Mouse (Mus musculus): ENCODE results near the gene Ntrk2.

- no peak for TF ChIP-seq CTCF (IDR thresholded peaks at IDR 0.05 in 2 of 3, conservative IDR thresholded peaks at IDR 0.05 in 1 of 3; ENCODE audit: control insufficient read depth in 1 of 3, insufficient read depth in 1 of 3, low read depth in 2 of 3, low read length in 3 of 3, poor library complexity in 1 of 3, severe bottlenecking in 1 of 3)
- TF ChIP-seq POLR2AphosphoS2 (IDR thresholded peaks at IDR 0.05; ENCODE audit: low read length), result no peak
- TF ChIP-seq JUND (IDR thresholded peaks at IDR 0.05; ENCODE audit: low read depth, low read length), result no peak
- TF ChIP-seq EP300 (IDR thresholded peaks at IDR 0.05; ENCODE audit: low read depth in 1 of 2, low read length in 2 of 2), result no peak
- TF ChIP-seq RCOR1 (IDR thresholded peaks at IDR 0.05; ENCODE audit: low read depth, low read length), result no peak
- no peak for TF ChIP-seq GATA1 (IDR thresholded peaks at IDR 0.05; ENCODE audit: low read depth, low read length)
- TF ChIP-seq MXI1 (IDR thresholded peaks at IDR 0.05; ENCODE audit: low read depth, low read length), result no peak
- TF ChIP-seq RAD21 (IDR thresholded peaks at IDR 0.05; ENCODE audit: low read depth, low read length), result no peak
- no peak for TF ChIP-seq POLR2A (IDR thresholded peaks at IDR 0.05; ENCODE audit: control insufficient read depth in 1 of 2, insufficient read depth in 1 of 2, low read depth in 1 of 2, low read length in 2 of 2, poor library complexity in 1 of 2)
Measured at GRCm38 (mm10) chr13:59080468-59080867, 274.1 kb downstream of the Ntrk2 start.
